8 mouse cellular contexts compared by ENCODE assay signal in genomic region chr12:79675440-79676176, GRCm38 (mm10).
DNase-seq lines count a peak whose midpoint lies in the region; ATAC-seq lines count a peak whose summit lies in the region.

No protein-coding gene starts in this region.

- H3K9ac ChIP-seq in heart, embryonic 11.5 days (ENCODE audit: low read depth, low read length) = no peak overlapping the region
- H3K9ac ChIP-seq in embryonic facial prominence, embryonic 14.5 days (ENCODE audit: low read depth, low read length) = no peak overlapping the region
- H3K9ac ChIP-seq in intestine, embryonic 14.5 days (ENCODE audit: low read length) = no peak overlapping the region
- no peak overlapping the region for H3K9ac ChIP-seq in lung, embryonic 15.5 days
- H3K9ac ChIP-seq in forebrain, embryonic 15.5 days (replicated peaks) = no peak overlapping the region

- no peaks in the 10 kb centered on the region for H3K27me3 ChIP-seq in heart, embryonic 11.5 days (ENCODE audit: control insufficient read depth, insufficient read depth, low read length)
- H3K27me3 ChIP-seq in embryonic facial prominence, embryonic 14.5 days (replicated peaks; ENCODE audit: control insufficient read depth, insufficient read depth, low read length) = no peaks in the 10 kb centered on the region
- H3K27me3 ChIP-seq in intestine, embryonic 14.5 days (replicated peaks; ENCODE audit: control insufficient read depth, insufficient read depth, low read length) = no peaks in the 10 kb centered on the region
- H3K27me3 ChIP-seq in lung, embryonic 15.5 days = no peaks in the 10 kb centered on the region
- no peaks in the 10 kb centered on the region for H3K27me3 ChIP-seq in forebrain, embryonic 15.5 days

- H3K4me2 ChIP-seq in heart, embryonic 11.5 days = no peak overlapping the region
- H3K4me2 ChIP-seq in embryonic facial prominence, embryonic 14.5 days (ENCODE audit: low read depth, low read length) = peak overlapping the region; percentile 32
- peak overlapping the region; percentile 18; the same call in 1 of the 2 replicates for H3K4me2 ChIP-seq in intestine, embryonic 14.5 days (ENCODE audit: low read length)
- peak overlapping the region; percentile 38 for H3K4me2 ChIP-seq in lung, embryonic 15.5 days
- H3K4me2 ChIP-seq in forebrain, embryonic 15.5 days (replicated peaks) = no peak overlapping the region

- H3K9me3 ChIP-seq in heart, embryonic 11.5 days (replicated peaks; ENCODE audit: control insufficient read depth, low read length) = no peaks in the 10 kb centered on the region
- no peaks in the 10 kb centered on the region for H3K9me3 ChIP-seq in embryonic facial prominence, embryonic 14.5 days (ENCODE audit: control insufficient read depth, low read length)
- H3K9me3 ChIP-seq in intestine, embryonic 14.5 days (ENCODE audit: control insufficient read depth, low read length) = no peaks in the 10 kb centered on the region
- H3K9me3 ChIP-seq in lung, embryonic 15.5 days = no peaks in the 10 kb centered on the region
- no peaks in the 10 kb centered on the region for H3K9me3 ChIP-seq in forebrain, embryonic 15.5 days

- peak; percentile 80 to 87 for DNase-seq in heart, adult 18-20 months
- DNase-seq in embryonic facial prominence, embryonic 14.5 days (ENCODE audit: low spot score) = peak; percentile 94
- peak; percentile 65 for DNase-seq in intestine, embryonic 14.5 days (ENCODE audit: low spot score)
- no peak for DNase-seq in thymus, postnatal 36 days
- no peak for DNase-seq in right cerebral cortex, postnatal 10 days (ENCODE audit: low spot score in 2 of 2)

- H3K27ac ChIP-seq in heart, embryonic 11.5 days (ENCODE audit: low read depth, low read length) = no peak overlapping the region
- H3K27ac ChIP-seq in embryonic facial prominence, embryonic 14.5 days (replicated peaks; ENCODE audit: low read depth, low read length) = peak overlapping the region; percentile 84
- peak overlapping the region; percentile 81 for H3K27ac ChIP-seq in intestine, embryonic 14.5 days (ENCODE audit: low read depth)
- peak overlapping the region; percentile 97 for H3K27ac ChIP-seq in lung, embryonic 15.5 days
- H3K27ac ChIP-seq in forebrain, embryonic 15.5 days (replicated peaks) = no peak overlapping the region; the same call in none of the 2 replicates

- 57% methylated on average over 13 of the region's 13 CpGs for WGBS in heart, embryonic 11.5 days (ENCODE audit: insufficient replicate concordance)
- 21% methylated on average over 13 of the region's 13 CpGs for WGBS in embryonic facial prominence, embryonic 14.5 days
- 33% methylated on average over 13 of the region's 13 CpGs for WGBS in intestine, embryonic 14.5 days
- WGBS in lung, embryonic 15.5 days = 15% methylated on average over 13 of the region's 13 CpGs
- WGBS in forebrain, embryonic 15.5 days = 63% methylated on average over 13 of the region's 13 CpGs

- peaks cover 22% of the 10 kb centered on the region for H3K4me1 ChIP-seq in heart, embryonic 11.5 days (ENCODE audit: control insufficient read depth, insufficient read depth, low read length)
- H3K4me1 ChIP-seq in embryonic facial prominence, embryonic 14.5 days (ENCODE audit: control insufficient read depth, insufficient read depth, low read length) = peaks cover 46% of the 10 kb centered on the region
- peaks cover 35% of the 10 kb centered on the region for H3K4me1 ChIP-seq in intestine, embryonic 14.5 days (replicated peaks; ENCODE audit: control insufficient read depth, insufficient read depth, low read length)
- H3K4me1 ChIP-seq in lung, embryonic 15.5 days = peaks cover 49% of the 10 kb centered on the region
- H3K4me1 ChIP-seq in forebrain, embryonic 15.5 days = peaks cover 30% of the 10 kb centered on the region

- no peak overlapping the region for H3K4me3 ChIP-seq in heart, embryonic 11.5 days (ENCODE audit: low read depth, low read length)
- H3K4me3 ChIP-seq in embryonic facial prominence, embryonic 14.5 days (ENCODE audit: low read depth, low read length) = no peak overlapping the region
- H3K4me3 ChIP-seq in intestine, embryonic 14.5 days (ENCODE audit: low read depth, low read length) = no peak overlapping the region
- no peak overlapping the region for H3K4me3 ChIP-seq in lung, embryonic 15.5 days
- H3K4me3 ChIP-seq in forebrain, embryonic 15.5 days = no peak overlapping the region

- ATAC-seq in heart, embryonic 11.5 days (replicated peaks; ENCODE audit: insufficient number of reproducible peaks, low FRiP score, low TSS enrichment) = no peak
- peak; percentile 80 for ATAC-seq in embryonic facial prominence, embryonic 14.5 days (ENCODE audit: low read depth)
- ATAC-seq in intestine, embryonic 14.5 days (replicated peaks; ENCODE audit: low FRiP score, low TSS enrichment, low read depth) = peak; percentile 67
- peak; percentile 90 for ATAC-seq in lung, embryonic 15.5 days (ENCODE audit: borderline replicate concordance, extremely low read depth, low FRiP score, low TSS enrichment)
- no peak for ATAC-seq in forebrain, embryonic 15.5 days (replicated peaks)

- H3K36me3 ChIP-seq in heart, embryonic 11.5 days (ENCODE audit: control insufficient read depth, insufficient read depth, low read length) = no peaks in the 10 kb centered on the region
- H3K36me3 ChIP-seq in embryonic facial prominence, embryonic 14.5 days (ENCODE audit: control insufficient read depth, insufficient read depth, low read length) = no peaks in the 10 kb centered on the region
- H3K36me3 ChIP-seq in intestine, embryonic 14.5 days (ENCODE audit: control insufficient read depth, insufficient read depth, low read length) = no peaks in the 10 kb centered on the region
- H3K36me3 ChIP-seq in lung, embryonic 15.5 days = no peaks in the 10 kb centered on the region
- no peaks in the 10 kb centered on the region for H3K36me3 ChIP-seq in forebrain, embryonic 15.5 days

Comparison
In these comparisons a context has a peak if more than half of its experiments do, and no peak if none do; other contexts are left out.
1. DNase-seq: peak in heart, adult 18-20 months (2 of 2), embryonic facial prominence, embryonic 14.5 days (single experiment) and intestine, embryonic 14.5 days (single experiment); none in thymus, postnatal 36 days (0 of 2) and right cerebral cortex, postnatal 10 days (0 of 2).
2. ATAC-seq: peak in embryonic facial prominence, embryonic 14.5 days (single experiment), intestine, embryonic 14.5 days (single experiment) and lung, embryonic 15.5 days (single experiment); none in heart, embryonic 11.5 days (single experiment) and forebrain, embryonic 15.5 days (single experiment).
3. H3K27ac ChIP-seq: peak in embryonic facial prominence, embryonic 14.5 days (single experiment), intestine, embryonic 14.5 days (single experiment) and lung, embryonic 15.5 days (single experiment); none in heart, embryonic 11.5 days (single experiment) and forebrain, embryonic 15.5 days (single experiment).
4. H3K4me2 ChIP-seq: peak in embryonic facial prominence, embryonic 14.5 days (single experiment), intestine, embryonic 14.5 days (single experiment) and lung, embryonic 15.5 days (single experiment); none in heart, embryonic 11.5 days (single experiment) and forebrain, embryonic 15.5 days (single experiment).